Mouse (Mus musculus): Measurements from ENCODE around the gene Gins2. TPM values are rescaled to one million over a fixed set of nuclear protein-coding genes. Genes with fewer than 3 reads are reported as not detected.

Gins2 gene
- polyA plus RNA-seq, 1 experiment from 2014 or later, result 20.3 TPM

DNA sequence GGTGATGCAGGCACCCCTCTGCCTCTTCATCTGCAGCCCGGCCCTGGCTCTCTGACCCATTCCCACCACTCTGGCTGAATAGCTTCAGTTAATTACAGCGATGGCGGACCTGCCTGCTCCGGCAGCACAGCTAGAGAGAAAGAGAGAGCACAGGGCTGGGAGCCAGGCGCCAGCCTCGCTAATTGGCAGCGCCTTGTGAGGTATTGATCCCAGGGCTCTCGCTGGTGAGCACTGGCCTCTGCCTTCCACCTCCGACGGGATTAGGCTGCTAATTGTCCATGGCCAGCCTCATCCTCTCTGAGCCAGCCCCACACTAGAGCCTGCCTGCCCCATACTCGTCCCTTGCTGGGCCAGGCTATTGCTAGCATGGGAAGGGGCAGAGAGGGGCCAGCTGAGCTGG lies 29.4 kb downstream of the Gins2 start:
- no peak for ATAC-seq
- no peak overlapping the region for H3K27ac ChIP-seq (ENCODE audit: low read depth)
- no peaks in the 10 kb centered on the region for H3K9me3 ChIP-seq (ENCODE audit: low read length)
- peaks cover 56% of the 10 kb centered on the region for H3K36me3 ChIP-seq (replicated peaks; ENCODE audit: insufficient read depth, low read length)
- 79% methylated on average over 9 of the region's 11 CpGs for WGBS (ENCODE audit: insufficient replicate concordance)
- no peak overlapping the region for H3K4me2 ChIP-seq (ENCODE audit: low read depth, low read length)
- no peak overlapping the region for H3K4me3 ChIP-seq (ENCODE audit: low read depth, low read length)
- no peaks in the 10 kb centered on the region for H3K27me3 ChIP-seq (ENCODE audit: insufficient read depth, low read length)
- TF ChIP-seq CTCF (IDR thresholded peaks at IDR 0.05; ENCODE audit: low read depth) (no peak), EP300 (IDR thresholded peaks at IDR 0.05; ENCODE audit: low read depth) (no peak)
- DNase-seq, result no peak
- no peak overlapping the region for H3K9ac ChIP-seq (replicated peaks)
- H3K4me1 ChIP-seq (ENCODE audit: insufficient read depth), result peaks cover 28% of the 10 kb centered on the region

- peaks cover 22% of the 10 kb centered on the region for H3K4me1 ChIP-seq (ENCODE audit: insufficient read depth)
These were observed 30.9 kb downstream of the Gins2 start for GRCm38 (mm10) chr8:120558162-120558561.

DNA sequence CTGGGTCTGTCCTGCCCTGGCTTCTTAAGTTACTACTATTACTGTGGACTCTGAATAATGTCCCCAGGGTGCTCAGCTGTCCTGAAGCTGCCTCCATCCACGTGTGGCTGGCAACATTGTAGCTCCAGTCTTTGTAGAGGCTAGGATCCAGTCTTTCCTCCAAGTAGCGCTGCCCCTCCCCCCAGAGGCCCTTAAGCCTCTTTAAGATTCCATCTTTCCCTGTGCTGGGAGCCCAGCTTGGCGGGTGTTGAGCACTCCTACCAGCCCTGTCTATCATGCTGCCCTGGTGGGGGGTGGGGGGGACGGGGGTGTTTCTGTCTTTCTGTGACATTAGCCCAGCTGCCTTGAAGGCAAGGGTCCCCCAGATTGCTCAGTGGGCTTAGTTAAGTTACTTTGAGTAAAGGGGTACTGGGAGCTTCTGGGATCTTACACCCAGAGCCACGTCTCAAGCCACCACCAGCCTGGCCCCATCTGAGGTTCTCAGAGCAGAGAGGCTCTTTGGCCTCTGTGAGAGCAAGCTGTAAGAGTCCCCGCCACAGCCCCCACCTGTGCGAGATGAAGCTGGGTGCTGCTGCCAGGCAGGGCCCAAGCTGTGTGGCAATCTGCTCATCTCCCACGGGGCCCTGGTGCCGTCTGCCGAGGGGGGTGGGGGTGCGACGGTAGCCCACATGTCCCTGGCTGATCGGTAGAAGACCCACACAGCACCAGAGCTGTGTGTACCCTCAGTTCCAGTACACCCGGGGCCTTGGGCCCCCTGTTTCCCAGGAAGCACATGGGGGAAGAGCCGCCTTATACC lies 31.7 kb downstream of the Gins2 start:
- Histone ChIP-seq H3K9me3 (ENCODE audit: low read length) (no peaks in the 10 kb centered on the region), H3K4me3 (ENCODE audit: low read depth, low read length) (no peak overlapping the region), H3K4me2 (ENCODE audit: low read depth, low read length) (no peak overlapping the region), H3K36me3 (replicated peaks; ENCODE audit: insufficient read depth, low read length) (peaks cover 54% of the 10 kb centered on the region), H3K27ac (ENCODE audit: low read depth) (no peak overlapping the region), H3K4me1 (ENCODE audit: insufficient read depth) (peaks cover 14% of the 10 kb centered on the region), H3K9ac (replicated peaks) (no peak overlapping the region; the same call in 1 of the 2 replicates), H3K27me3 (ENCODE audit: insufficient read depth, low read length) (no peaks in the 10 kb centered on the region)
- TF ChIP-seq CTCF (IDR thresholded peaks at IDR 0.05; ENCODE audit: low read depth) (no peak), EP300 (IDR thresholded peaks at IDR 0.05; ENCODE audit: low read depth) (no peak)
- no peak for DNase-seq
- no peak for ATAC-seq
- 71% methylated on average over 15 of the region's 15 CpGs for WGBS (ENCODE audit: insufficient replicate concordance)

More at GRCm38 (mm10) chr8:120558162-120558561, 30.9 kb downstream of the Gins2 start:
- Histone ChIP-seq H3K4me2 (ENCODE audit: low read depth, low read length) (no peak overlapping the region), H3K27me3 (ENCODE audit: insufficient read depth, low read length) (no peaks in the 10 kb centered on the region), H3K36me3 (replicated peaks; ENCODE audit: insufficient read depth, low read length) (peaks cover 60% of the 10 kb centered on the region), H3K27ac (ENCODE audit: low read depth) (no peak overlapping the region), H3K9ac (replicated peaks) (no peak overlapping the region), H3K9me3 (ENCODE audit: low read length) (no peaks in the 10 kb centered on the region), H3K4me3 (ENCODE audit: low read depth, low read length) (no peak overlapping the region)
- no peak for ATAC-seq
- TF ChIP-seq CTCF (IDR thresholded peaks at IDR 0.05; ENCODE audit: low read depth) (no peak), EP300 (IDR thresholded peaks at IDR 0.05; ENCODE audit: low read depth) (no peak)
- 92% methylated on average over 3 of the region's 4 CpGs for WGBS (ENCODE audit: insufficient replicate concordance)
- no peak for DNase-seq

DNA sequence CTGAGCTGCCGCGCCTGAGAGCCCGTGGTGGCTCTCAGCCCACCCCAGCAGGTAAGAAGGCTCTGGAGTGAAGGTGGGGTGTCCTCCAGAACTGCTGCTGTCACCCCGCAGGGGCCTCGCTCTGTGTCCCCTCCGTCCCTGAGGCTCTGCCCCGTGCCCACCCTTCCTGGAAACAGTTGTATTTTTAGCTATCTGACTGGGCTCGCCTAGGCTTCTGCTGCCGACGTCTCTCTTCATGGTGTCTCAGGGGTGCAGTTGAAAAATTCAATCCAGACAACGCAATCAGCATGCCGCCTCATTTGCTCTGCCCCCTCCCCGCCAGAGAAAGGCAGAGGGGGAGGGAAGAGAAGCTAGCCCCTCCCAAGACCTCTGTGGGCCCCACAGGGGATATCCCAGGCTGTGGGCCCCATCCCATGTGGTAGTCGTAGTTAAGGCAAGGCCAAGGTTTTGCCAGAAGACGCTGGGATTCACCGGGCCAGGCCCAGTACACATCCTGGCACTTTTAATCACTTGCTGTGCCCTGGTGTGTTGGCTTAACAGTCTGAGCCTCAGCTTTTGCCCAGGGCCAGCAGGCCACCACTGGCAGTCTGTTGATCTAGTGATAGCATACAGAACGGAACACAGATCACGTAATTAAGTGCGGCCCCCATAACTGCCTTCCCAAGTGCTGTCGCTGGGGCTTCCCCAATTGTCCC lies 32.8 kb downstream of the Gins2 start:
- H3K9ac ChIP-seq (replicated peaks), result no peak overlapping the region
- H3K36me3 ChIP-seq (replicated peaks; ENCODE audit: insufficient read depth, low read length), result peaks cover 47% of the 10 kb centered on the region
- H3K9me3 ChIP-seq (ENCODE audit: low read length), result no peaks in the 10 kb centered on the region

DNA sequence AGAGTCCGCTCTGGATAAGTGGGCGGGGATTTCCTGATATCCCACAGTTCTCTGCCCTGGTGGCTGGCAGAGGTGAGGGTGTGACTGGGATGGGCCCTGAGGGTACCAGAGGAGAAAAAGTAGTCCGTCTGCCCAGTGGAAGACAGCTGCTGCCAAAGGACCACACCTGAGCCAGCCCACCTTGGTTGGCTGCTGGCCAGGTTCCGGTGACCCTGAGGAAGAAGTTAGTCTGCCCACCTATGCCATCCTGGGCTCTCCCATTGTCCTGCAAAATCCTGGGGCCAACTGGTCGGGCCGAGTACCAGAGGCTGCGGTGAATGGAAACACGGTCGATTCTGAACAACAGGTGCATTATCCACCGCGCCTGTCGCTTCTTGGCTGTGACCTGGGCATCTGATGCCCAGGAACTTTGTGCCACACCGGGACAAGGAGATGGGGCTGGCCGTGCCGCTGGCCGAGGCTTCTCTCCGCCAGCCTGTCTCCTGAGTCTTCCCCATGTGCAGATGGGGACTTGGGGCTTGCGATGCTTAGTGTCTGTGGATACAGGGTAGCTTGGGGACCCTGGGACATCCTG lies 34.6 kb downstream of the Gins2 start:
- H3K9me3 ChIP-seq (ENCODE audit: low read length), result no peaks in the 10 kb centered on the region
- H3K4me2 ChIP-seq (ENCODE audit: low read depth, low read length), result no peak overlapping the region
- H3K4me3 ChIP-seq (ENCODE audit: low read depth, low read length), result no peak overlapping the region
- no peaks in the 10 kb centered on the region for H3K27me3 ChIP-seq (ENCODE audit: insufficient read depth, low read length)
- 94% methylated on average over 18 of the region's 18 CpGs for WGBS (ENCODE audit: insufficient replicate concordance)
- peaks cover 20% of the 10 kb centered on the region for H3K4me1 ChIP-seq (ENCODE audit: insufficient read depth)
- no peak for DNase-seq
- H3K27ac ChIP-seq (ENCODE audit: low read depth), result no peak overlapping the region
- H3K9ac ChIP-seq (replicated peaks), result no peak overlapping the region
- peaks cover 43% of the 10 kb centered on the region for H3K36me3 ChIP-seq (replicated peaks; ENCODE audit: insufficient read depth, low read length)
- TF ChIP-seq CTCF (IDR thresholded peaks at IDR 0.05; ENCODE audit: low read depth) (no peak), EP300 (IDR thresholded peaks at IDR 0.05; ENCODE audit: low read depth) (no peak)
- ATAC-seq, result no peak

More for the DNA sequence above, 32.8 kb downstream of the Gins2 start:
- DNase-seq (no peak), ATAC-seq (no peak)
- Histone ChIP-seq H3K27ac (ENCODE audit: low read depth) (no peak overlapping the region), H3K4me2 (ENCODE audit: low read depth, low read length) (no peak overlapping the region), H3K4me1 (ENCODE audit: insufficient read depth) (peaks cover 14% of the 10 kb centered on the region), H3K27me3 (ENCODE audit: insufficient read depth, low read length) (no peaks in the 10 kb centered on the region), H3K4me3 (ENCODE audit: low read depth, low read length) (no peak overlapping the region)
- TF ChIP-seq CTCF (IDR thresholded peaks at IDR 0.05; ENCODE audit: low read depth), result no peak
- no peak for TF ChIP-seq EP300 (IDR thresholded peaks at IDR 0.05; ENCODE audit: low read depth)
- WGBS (ENCODE audit: insufficient replicate concordance), result 60% methylated on average over 20 of the region's 20 CpGs

DNA sequence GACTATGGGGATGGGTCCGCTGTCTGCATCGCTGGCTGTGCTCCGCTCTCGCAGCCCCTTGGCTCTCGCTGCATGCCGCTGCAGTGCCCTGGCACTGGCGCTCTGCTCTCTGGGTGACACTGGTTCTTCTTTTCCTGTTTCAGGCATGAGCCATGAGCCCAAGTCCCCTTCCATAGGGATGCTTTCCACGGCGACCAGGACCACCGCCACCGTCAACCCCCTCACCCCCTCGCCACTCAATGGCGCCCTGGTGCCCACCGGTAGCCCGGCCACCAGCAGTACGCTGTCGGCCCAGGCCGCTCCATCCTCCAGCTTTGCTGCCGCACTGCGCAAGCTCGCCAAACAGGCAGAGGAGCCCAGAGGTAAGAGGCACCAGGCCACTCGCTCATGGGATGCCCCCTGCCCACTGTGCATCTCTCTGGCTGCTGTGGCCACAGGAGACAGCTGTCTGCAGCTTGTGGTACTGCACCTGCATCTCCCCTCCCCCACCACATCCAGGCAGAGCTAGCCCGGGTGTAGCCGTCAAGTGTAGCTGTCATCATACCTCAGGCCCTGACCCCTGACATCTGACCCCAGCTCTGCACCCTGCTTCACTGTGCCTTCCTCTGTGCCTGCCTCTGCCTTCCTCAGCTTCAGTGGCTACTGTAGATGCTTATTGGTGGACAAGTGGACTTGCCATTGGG lies 35.5 kb downstream of the Gins2 start:
- ATAC-seq (no peak), DNase-seq (no peak)
- peaks cover 37% of the 10 kb centered on the region for H3K36me3 ChIP-seq (replicated peaks; ENCODE audit: insufficient read depth, low read length)
- H3K4me1 ChIP-seq (ENCODE audit: insufficient read depth), result peaks cover 28% of the 10 kb centered on the region
- no peak overlapping the region for H3K27ac ChIP-seq (ENCODE audit: low read depth)
- H3K4me2 ChIP-seq (ENCODE audit: low read depth, low read length), result no peak overlapping the region
- no peak overlapping the region for H3K9ac ChIP-seq (replicated peaks)
- TF ChIP-seq EP300 (IDR thresholded peaks at IDR 0.05; ENCODE audit: low read depth), result no peak
- peak; percentile 36 for TF ChIP-seq CTCF (IDR thresholded peaks at IDR 0.05; ENCODE audit: low read depth)
- no peaks in the 10 kb centered on the region for H3K27me3 ChIP-seq (ENCODE audit: insufficient read depth, low read length)
- H3K9me3 ChIP-seq (ENCODE audit: low read length), result no peaks in the 10 kb centered on the region
- 92% methylated on average over 24 of the region's 24 CpGs for WGBS (ENCODE audit: insufficient replicate concordance)
- no peak overlapping the region for H3K4me3 ChIP-seq (ENCODE audit: low read depth, low read length)
